Mouse (Mus musculus): ENCODE data around the gene Sirt7. TPM values are rescaled to one million over a fixed set of nuclear protein-coding genes. Genes with fewer than 3 reads are reported as not detected.
"Not testable (repeated sequence)": the region's sequence is repeated elsewhere in the genome, so short reads cannot be mapped to it uniquely, and the experiment has no call there.

Gene Sirt7
- polyA plus RNA-seq, 2 experiments = 27.5 to 43.7 TPM

- TF ChIP-seq POLR2A (IDR thresholded peaks at IDR 0.05; ENCODE audit: borderline replicate concordance, extremely low read depth, insufficient read depth, insufficient read length) = no peak
- no peak for DNase-seq (ENCODE audit: low spot score)
- Histone ChIP-seq H3K4me3 (replicated peaks; ENCODE audit: low read length) (no peak overlapping the region), H3K27me3 (ENCODE audit: control insufficient read depth, insufficient read depth, low read length) (no peaks in the 10 kb centered on the region), H3K4me2 (replicated peaks; ENCODE audit: low read depth, low read length, severe bottlenecking) (no peak overlapping the region), H3K27ac (replicated peaks; ENCODE audit: low read depth, low read length) (no peak overlapping the region), H3K9ac (ENCODE audit: low read depth, low read length, severe bottlenecking) (no peak overlapping the region), H3K36me3 (ENCODE audit: control insufficient read depth, insufficient read depth, low read length) (peaks cover 55% of the 10 kb centered on the region), H3K9me3 (ENCODE audit: control insufficient read depth, low read length) (no peaks in the 10 kb centered on the region), H3K4me1 (ENCODE audit: control insufficient read depth, insufficient read depth, low read length) (peaks cover 21% of the 10 kb centered on the region)
- WGBS = 100% methylated on average over 1 of the region's 1 CpGs
- ATAC-seq (ENCODE audit: low FRiP score, low read depth) = no peak
These were observed 41.1 kb downstream of the Sirt7 start for GRCm38 (mm10) chr11:120583937-120584336.

DNA sequence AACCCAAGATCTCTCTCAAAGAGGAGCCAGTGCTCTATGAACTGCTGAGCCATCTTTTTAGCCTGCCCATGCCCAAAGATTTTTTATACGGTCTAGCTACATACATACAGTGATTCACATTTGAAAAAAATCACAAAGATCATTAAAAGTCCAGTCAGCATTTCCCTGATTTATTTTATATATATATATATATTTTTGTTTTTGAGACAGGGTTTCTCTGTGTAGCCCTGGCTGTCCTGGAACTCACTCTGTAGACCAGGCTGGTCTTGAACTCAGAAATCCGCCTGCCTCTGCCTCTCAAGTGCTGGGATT, 42.1 kb downstream of the Sirt7 start:
- Histone ChIP-seq H3K36me3 (ENCODE audit: control insufficient read depth, insufficient read depth, low read length) (peaks cover 55% of the 10 kb centered on the region), H3K4me1 (ENCODE audit: control insufficient read depth, insufficient read depth, low read length) (peaks cover 21% of the 10 kb centered on the region)
- not testable (repeated sequence) for H3K4me3 ChIP-seq (replicated peaks; ENCODE audit: low read length); H3K27ac ChIP-seq (replicated peaks; ENCODE audit: low read depth, low read length); H3K4me2 ChIP-seq (replicated peaks; ENCODE audit: low read depth, low read length, severe bottlenecking); H3K27me3 ChIP-seq (ENCODE audit: control insufficient read depth, insufficient read depth, low read length); DNase-seq (ENCODE audit: low spot score); ATAC-seq (ENCODE audit: low FRiP score, low read depth); H3K9me3 ChIP-seq (ENCODE audit: control insufficient read depth, low read length); H3K9ac ChIP-seq (ENCODE audit: low read depth, low read length, severe bottlenecking)
- 85% methylated on average over 2 of the region's 2 CpGs for WGBS

- Histone ChIP-seq H3K9ac (ENCODE audit: low read depth, low read length, severe bottlenecking) (peak overlapping the region; percentile 85), H3K4me3 (replicated peaks; ENCODE audit: low read length) (peak overlapping the region; percentile 82), H3K36me3 (ENCODE audit: control insufficient read depth, insufficient read depth, low read length) (peaks cover 55% of the 10 kb centered on the region), H3K4me1 (ENCODE audit: control insufficient read depth, insufficient read depth, low read length) (peaks cover 21% of the 10 kb centered on the region), H3K9me3 (ENCODE audit: control insufficient read depth, low read length) (no peaks in the 10 kb centered on the region), H3K27ac (replicated peaks; ENCODE audit: low read depth, low read length) (peak overlapping the region; percentile 93), H3K27me3 (ENCODE audit: control insufficient read depth, insufficient read depth, low read length) (no peaks in the 10 kb centered on the region), H3K4me2 (replicated peaks; ENCODE audit: low read depth, low read length, severe bottlenecking) (peak overlapping the region; percentile 96)
- DNase-seq (ENCODE audit: low spot score) (no peak), ATAC-seq (ENCODE audit: low FRiP score, low read depth) (no peak)
- 69% methylated on average over 8 of the region's 8 CpGs for WGBS
- no peak for TF ChIP-seq POLR2A (IDR thresholded peaks at IDR 0.05; ENCODE audit: borderline replicate concordance, extremely low read depth, insufficient read depth, insufficient read length)
These were observed 42.6 kb downstream of the Sirt7 start for GRCm38 (mm10) chr11:120582268-120582981.

GRCm38 (mm10) chr11:120581490-120582267, 43.4 kb downstream of the Sirt7 start, which contains the start of gene Arhgdia:
Arhgdia (minus strand) TSS chr11:120581624.
- Histone ChIP-seq H3K36me3 (ENCODE audit: control insufficient read depth, insufficient read depth, low read length) (peaks cover 54% of the 10 kb centered on the region), H3K27me3 (ENCODE audit: control insufficient read depth, insufficient read depth, low read length) (no peaks in the 10 kb centered on the region), H3K27ac (replicated peaks; ENCODE audit: low read depth, low read length) (peak within 1 kb of the TSS; percentile 93), H3K4me3 (replicated peaks; ENCODE audit: low read length) (peak within 1 kb of the TSS; percentile 82), H3K4me1 (ENCODE audit: control insufficient read depth, insufficient read depth, low read length) (peaks cover 21% of the 10 kb centered on the region), H3K9me3 (ENCODE audit: control insufficient read depth, low read length) (no peaks in the 10 kb centered on the region), H3K4me2 (replicated peaks; ENCODE audit: low read depth, low read length, severe bottlenecking) (peak within 1 kb of the TSS; percentile 96), H3K9ac (ENCODE audit: low read depth, low read length, severe bottlenecking) (peak within 1 kb of the TSS; percentile 85)
- 9% methylated on average over 56 of the region's 75 CpGs for WGBS
- peak; percentile 83; the same call in 1 of the 2 replicates for TF ChIP-seq POLR2A (IDR thresholded peaks at IDR 0.05; ENCODE audit: borderline replicate concordance, extremely low read depth, insufficient read depth, insufficient read length)
- peak; percentile 77 for DNase-seq (ENCODE audit: low spot score)
- peak; percentile 73 for ATAC-seq (ENCODE audit: low FRiP score, low read depth)

DNA sequence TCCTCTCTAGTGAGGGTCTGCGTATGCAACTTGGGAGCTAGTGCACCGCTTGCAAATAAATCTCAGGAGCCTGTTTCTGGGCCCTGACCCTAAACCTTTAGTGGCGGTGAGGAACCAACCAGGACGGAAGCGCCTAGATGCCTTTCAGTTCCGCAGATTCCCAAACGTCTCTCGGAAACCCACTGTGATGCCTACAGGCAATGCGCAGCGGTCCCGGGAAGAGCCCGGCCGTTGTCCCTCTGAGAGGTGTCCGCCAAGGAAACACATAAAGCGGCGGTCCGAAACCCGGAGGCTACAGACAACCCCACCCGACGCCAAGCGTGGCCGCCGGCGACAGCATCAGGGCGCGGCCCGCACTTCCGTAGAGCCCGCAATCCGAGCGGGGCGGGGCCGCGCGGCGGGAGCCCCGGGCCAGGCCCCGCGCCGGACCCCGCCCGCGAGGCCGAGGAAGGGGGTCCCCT, 44.1 kb downstream of the Sirt7 start:
- H3K36me3 ChIP-seq (ENCODE audit: control insufficient read depth, insufficient read depth, low read length) = peaks cover 46% of the 10 kb centered on the region
- no peaks in the 10 kb centered on the region for H3K27me3 ChIP-seq (ENCODE audit: control insufficient read depth, insufficient read depth, low read length)
- DNase-seq (ENCODE audit: low spot score) (no peak), ATAC-seq (ENCODE audit: low FRiP score, low read depth) (peak; percentile 38)
- peak overlapping the region; percentile 82 for H3K4me3 ChIP-seq (replicated peaks; ENCODE audit: low read length)
- WGBS = 5% methylated on average over 21 of the region's 44 CpGs
- no peaks in the 10 kb centered on the region for H3K9me3 ChIP-seq (ENCODE audit: control insufficient read depth, low read length)
- H3K4me1 ChIP-seq (ENCODE audit: control insufficient read depth, insufficient read depth, low read length) = peaks cover 21% of the 10 kb centered on the region
- peak overlapping the region; percentile 96 for H3K4me2 ChIP-seq (replicated peaks; ENCODE audit: low read depth, low read length, severe bottlenecking)
- peak overlapping the region; percentile 85 for H3K9ac ChIP-seq (ENCODE audit: low read depth, low read length, severe bottlenecking)
- no peak for TF ChIP-seq POLR2A (IDR thresholded peaks at IDR 0.05; ENCODE audit: borderline replicate concordance, extremely low read depth, insufficient read depth, insufficient read length)
- H3K27ac ChIP-seq (replicated peaks; ENCODE audit: low read depth, low read length) = peak overlapping the region; percentile 93
